Mouse (Mus musculus): Measurements from ENCODE around the gene Aurkb. TPM values are rescaled to one million over a fixed set of nuclear protein-coding genes. Genes with fewer than 3 reads are reported as not detected.
A peak's percentile ranks its signal among the peaks of the same experiment; 100 is the strongest.

Aurkb gene
- total RNA-seq, 1 experiment = 71.7 TPM

GRCm38 (mm10) chr11:69072234-69072633, 26.8 kb downstream of the Aurkb start:
- TF ChIP-seq HCFC1 (IDR thresholded peaks at IDR 0.05; ENCODE audit: borderline replicate concordance, insufficient read depth, low read length) (no peak), MAFK (IDR thresholded peaks at IDR 0.05; ENCODE audit: insufficient read depth, low read depth, low read length) (no peak), ZNF384 (IDR thresholded peaks at IDR 0.05; ENCODE audit: low read depth, low read length) (no peak), ZC3H11A (IDR thresholded peaks at IDR 0.05; ENCODE audit: borderline replicate concordance, low read depth, low read length) (no peak), CHD2 (IDR thresholded peaks at IDR 0.05; ENCODE audit: low read depth, low read length) (no peak)
- in situ Hi-C loops (cut with MboI; ENCODE audit: low sequenced_read_pairs in 2 of 2, unreplicated experiment in 2 of 2) = no loop called here
- Histone ChIP-seq H3K36me3 (ENCODE audit: control insufficient read depth, insufficient read depth, low read length, poor library complexity, severe bottlenecking) (no peaks in the 10 kb centered on the region), H3K27ac (ENCODE audit: insufficient read depth, low read depth, low read length, poor library complexity, severe bottlenecking) (no peak overlapping the region), H3K4me3 (ENCODE audit: insufficient read depth in 1 of 2, low read depth in 1 of 2, low read length in 2 of 2, poor library complexity in 1 of 2, severe bottlenecking in 1 of 2) (no peak overlapping the region), H3K4me1 (ENCODE audit: control insufficient read depth in 2 of 2, insufficient read depth in 2 of 2, low read length in 2 of 2, poor library complexity in 1 of 2) (peaks cover 2 to 8% of the 10 kb centered on the region in 2 experiments; a peak in 2 of 4 replicates), H3K9ac (ENCODE audit: insufficient read depth, low read depth, low read length, poor library complexity, severe bottlenecking) (0 out of 2 replicates have a peak overlapping the region, but pooled peaks have one; percentile 53), H3K9me3 (ENCODE audit: control insufficient read depth, insufficient read depth, low read depth, low read length) (no peaks in the 10 kb centered on the region)
- DNase-seq (ENCODE audit: low read depth, low spot score) = no peak

GRCm38 (mm10) chr11:69072666-69073064, 27.2 kb downstream of the Aurkb start:
- in situ Hi-C loops (cut with MboI; ENCODE audit: low sequenced_read_pairs in 2 of 2, unreplicated experiment in 2 of 2) = no loop called here
- peak overlapping the region; percentile 38; the same call in 1 of the 2 replicates for H3K27ac ChIP-seq (ENCODE audit: insufficient read depth, low read depth, low read length, poor library complexity, severe bottlenecking)
- peak overlapping the region; percentile 1 to 19; a peak in 3 of 4 replicates for H3K4me3 ChIP-seq (ENCODE audit: insufficient read depth in 1 of 2, low read depth in 1 of 2, low read length in 2 of 2, poor library complexity in 1 of 2, severe bottlenecking in 1 of 2)
- TF ChIP-seq CHD2 (IDR thresholded peaks at IDR 0.05; ENCODE audit: low read depth, low read length) (no peak), ZNF384 (IDR thresholded peaks at IDR 0.05; ENCODE audit: low read depth, low read length) (no peak), MAFK (IDR thresholded peaks at IDR 0.05; ENCODE audit: insufficient read depth, low read depth, low read length) (no peak), ZC3H11A (IDR thresholded peaks at IDR 0.05; ENCODE audit: borderline replicate concordance, low read depth, low read length) (no peak), HCFC1 (IDR thresholded peaks at IDR 0.05; ENCODE audit: borderline replicate concordance, insufficient read depth, low read length) (no peak)
- no peak for DNase-seq (ENCODE audit: low read depth, low spot score)
- H3K36me3 ChIP-seq (ENCODE audit: control insufficient read depth, insufficient read depth, low read length, poor library complexity, severe bottlenecking) = no peaks in the 10 kb centered on the region
- peak overlapping the region; percentile 53; the same call in 1 of the 2 replicates for H3K9ac ChIP-seq (ENCODE audit: insufficient read depth, low read depth, low read length, poor library complexity, severe bottlenecking)
- H3K9me3 ChIP-seq (ENCODE audit: control insufficient read depth, insufficient read depth, low read depth, low read length) = no peaks in the 10 kb centered on the region
- H3K4me1 ChIP-seq (ENCODE audit: control insufficient read depth in 2 of 2, insufficient read depth in 2 of 2, low read length in 2 of 2, poor library complexity in 1 of 2) = peaks cover 0 to 11% of the 10 kb centered on the region in 2 experiments; a peak in 2 of 4 replicates

GRCm38 (mm10) chr11:69073065-69073888, 27.8 kb downstream of the Aurkb start:
- peak; percentile 93 for DNase-seq (ENCODE audit: low read depth, low spot score)

GRCm38 (mm10) chr11:69073951-69074775, 28.7 kb downstream of the Aurkb start:
- Histone ChIP-seq H3K27ac (ENCODE audit: insufficient read depth, low read depth, low read length, poor library complexity, severe bottlenecking) (peak overlapping the region; percentile 44), H3K36me3 (ENCODE audit: control insufficient read depth, insufficient read depth, low read length, poor library complexity, severe bottlenecking) (no peaks in the 10 kb centered on the region), H3K4me1 (ENCODE audit: control insufficient read depth in 2 of 2, insufficient read depth in 2 of 2, low read length in 2 of 2, poor library complexity in 1 of 2) (peaks cover 0 to 13% of the 10 kb centered on the region in 2 experiments; a peak in 2 of 4 replicates), H3K4me3 (ENCODE audit: insufficient read depth in 1 of 2, low read depth in 1 of 2, low read length in 2 of 2, poor library complexity in 1 of 2, severe bottlenecking in 1 of 2) (no peak overlapping the region), H3K9me3 (ENCODE audit: control insufficient read depth, insufficient read depth, low read depth, low read length) (no peaks in the 10 kb centered on the region), H3K9ac (ENCODE audit: insufficient read depth, low read depth, low read length, poor library complexity, severe bottlenecking) (no peak overlapping the region)
- DNase-seq (ENCODE audit: low read depth, low spot score) = no peak
- in situ Hi-C loops (cut with MboI; ENCODE audit: low sequenced_read_pairs in 2 of 2, unreplicated experiment in 2 of 2) = no loop called here
- TF ChIP-seq ZNF384 (IDR thresholded peaks at IDR 0.05; ENCODE audit: low read depth, low read length) (no peak), CHD2 (IDR thresholded peaks at IDR 0.05; ENCODE audit: low read depth, low read length) (no peak), MAFK (IDR thresholded peaks at IDR 0.05; ENCODE audit: insufficient read depth, low read depth, low read length) (no peak), HCFC1 (IDR thresholded peaks at IDR 0.05; ENCODE audit: borderline replicate concordance, insufficient read depth, low read length) (no peak), ZC3H11A (IDR thresholded peaks at IDR 0.05; ENCODE audit: borderline replicate concordance, low read depth, low read length) (no peak)

More at GRCm38 (mm10) chr11:69073065-69073888, 27.8 kb downstream of the Aurkb start:
- in situ Hi-C loops (cut with MboI; ENCODE audit: low sequenced_read_pairs in 2 of 2, unreplicated experiment in 2 of 2) = no loop called here
- no peak overlapping the region; the same call in 1 of the 2 replicates for H3K27ac ChIP-seq (ENCODE audit: insufficient read depth, low read depth, low read length, poor library complexity, severe bottlenecking)
- peak overlapping the region; percentile 63; the same call in 1 of the 2 replicates for H3K9ac ChIP-seq (ENCODE audit: insufficient read depth, low read depth, low read length, poor library complexity, severe bottlenecking)
- no peak for TF ChIP-seq ZNF384 (IDR thresholded peaks at IDR 0.05; ENCODE audit: low read depth, low read length)
- TF ChIP-seq ZC3H11A (IDR thresholded peaks at IDR 0.05; ENCODE audit: borderline replicate concordance, low read depth, low read length) = no peak
- TF ChIP-seq CHD2 (IDR thresholded peaks at IDR 0.05; ENCODE audit: low read depth, low read length) = peak; percentile 53; the same call in 1 of the 2 replicates
- TF ChIP-seq MAFK (IDR thresholded peaks at IDR 0.05; ENCODE audit: insufficient read depth, low read depth, low read length) = peak; percentile 55
- TF ChIP-seq HCFC1 (IDR thresholded peaks at IDR 0.05; ENCODE audit: borderline replicate concordance, insufficient read depth, low read length) = peak; percentile 86
- H3K4me1 ChIP-seq (ENCODE audit: control insufficient read depth in 2 of 2, insufficient read depth in 2 of 2, low read length in 2 of 2, poor library complexity in 1 of 2) = peaks cover 0 to 12% of the 10 kb centered on the region in 2 experiments; a peak in 2 of 4 replicates
- no peaks in the 10 kb centered on the region for H3K9me3 ChIP-seq (ENCODE audit: control insufficient read depth, insufficient read depth, low read depth, low read length)
- H3K36me3 ChIP-seq (ENCODE audit: control insufficient read depth, insufficient read depth, low read length, poor library complexity, severe bottlenecking) = no peaks in the 10 kb centered on the region
- H3K4me3 ChIP-seq (ENCODE audit: insufficient read depth in 1 of 2, low read depth in 1 of 2, low read length in 2 of 2, poor library complexity in 1 of 2, severe bottlenecking in 1 of 2) = peak overlapping the region in 1 of 2 experiments; percentile 1; a peak in 2 of 4 replicates
